ENCODE assay signal across 19 mouse cellular contexts in the genomic region with DNA sequence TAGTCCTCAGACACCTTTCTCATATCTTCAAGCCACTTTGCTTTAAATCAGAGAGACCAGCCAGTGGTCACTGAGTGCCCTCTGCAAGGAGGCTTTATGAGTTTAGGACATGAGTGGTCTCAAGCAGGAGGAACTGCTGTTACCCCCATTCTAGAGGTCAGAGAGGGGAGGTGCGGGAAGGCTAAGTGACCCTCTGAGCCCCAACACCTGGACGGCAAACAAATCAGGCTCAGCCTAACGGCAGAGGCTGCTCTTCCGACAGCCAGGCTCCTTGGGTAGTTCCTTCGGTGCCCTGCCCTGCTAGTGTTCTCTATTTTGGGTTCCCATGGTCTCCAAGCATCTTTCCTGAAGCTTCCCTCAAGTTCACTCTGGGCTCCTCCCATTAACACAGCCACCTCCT.
"Had no signal": no experiment of that assay in that cellular context is flagged by ENCODE, and none has a peak within 500 bp of the region (broad histone marks: within the 10 kb centered on the region; RNA-seq: fewer than 3 reads in every experiment).

No protein-coding gene starts in this region.

- H3K9me3 ChIP-seq: midbrain, embryonic 10.5 days; midbrain, embryonic 12.5 days; neural tube, embryonic 13.5 days; neural tube, embryonic 15.5 days had no signal

- H3K9ac ChIP-seq: lung, embryonic 14.5 days; midbrain, embryonic 12.5 days; neural tube, embryonic 13.5 days; neural tube, embryonic 15.5 days had no signal

- H3K27ac ChIP-seq: midbrain, embryonic 10.5 days; midbrain, embryonic 12.5 days; neural tube, embryonic 13.5 days; neural tube, embryonic 15.5 days had no signal

- H3K4me3 ChIP-seq: midbrain, embryonic 10.5 days; midbrain, embryonic 12.5 days; myocyte; neural tube, embryonic 13.5 days; neural tube, embryonic 15.5 days had no signal

- H3K27me3 ChIP-seq: neural tube, embryonic 15.5 days had no signal

- DNase-seq: lung, adult 18-20 months; lung, embryonic 14.5 days; lung, postnatal 10 days; lung, postnatal 4 days; midbrain, embryonic 14.5 days; retina, postnatal 1 day; right cerebral cortex, adult 18-20 months; right cerebral cortex, postnatal 25 days; right cerebral cortex, postnatal 4 days; spleen, adult 18-20 months; thymus, adult 18-20 months; thymus, postnatal 14 days; thymus, postnatal 36 days had no signal

- H3K36me3 ChIP-seq: midbrain, embryonic 10.5 days; midbrain, embryonic 12.5 days; neural tube, embryonic 13.5 days; neural tube, embryonic 15.5 days had no signal

- ATAC-seq: midbrain, embryonic 16.5 days had no signal

- H3K4me2 ChIP-seq: lung, embryonic 14.5 days; midbrain, embryonic 12.5 days; neural tube, embryonic 13.5 days; neural tube, embryonic 15.5 days had no signal
